Mouse (Mus musculus): ENCODE data around the gene Retreg1.

GRCm38 (mm10) chr15:25946482-25946881 is 103.5 kb downstream of the Retreg1 start:
- no peak for TF ChIP-seq MYOG (IDR thresholded peaks at IDR 0.05; ENCODE audit: control insufficient read depth in 1 of 3, insufficient read depth in 1 of 3, insufficient read length in 2 of 3, low read depth in 2 of 3)
- no peak for TF ChIP-seq POLR2A (IDR thresholded peaks at IDR 0.05; ENCODE audit: insufficient read length, low read depth)
- no peak for TF ChIP-seq POLR2AphosphoS2 (IDR thresholded peaks at IDR 0.05; ENCODE audit: insufficient read length, low read depth)
- TF ChIP-seq USF1 (IDR thresholded peaks at IDR 0.05; ENCODE audit: low read depth), result no peak
- TF ChIP-seq E2F4 (IDR thresholded peaks at IDR 0.05; ENCODE audit: insufficient read depth), result no peak
- no peak for TF ChIP-seq TCF12 (IDR thresholded peaks at IDR 0.05; ENCODE audit: insufficient read depth, poor library complexity, severe bottlenecking)
- TF ChIP-seq SRF (IDR thresholded peaks at IDR 0.05; ENCODE audit: control insufficient read depth, insufficient read length, low read depth), result no peak
- TF ChIP-seq TCF3 (IDR thresholded peaks at IDR 0.05; ENCODE audit: insufficient read length, low read depth), result no peak

Data from myocyte (in vitro differentiated cells).